Mouse (Mus musculus) neural tube, embryonic 10.5 days (tissue): ENCODE results near the gene Lefty1.
"Not testable (repeated sequence)": the region's sequence is repeated elsewhere in the genome, so short reads cannot be mapped to it uniquely, and the experiment has no call there.

ENCODE experiments used
- DNase-seq: peaks from one replicate; pipeline ENCODE4 v3.0.0-alpha.2; 2017; ENCODE audit warnings: low spot score; ENCODE audit errors: extremely low spot score

The Lefty1 gene

DNA sequence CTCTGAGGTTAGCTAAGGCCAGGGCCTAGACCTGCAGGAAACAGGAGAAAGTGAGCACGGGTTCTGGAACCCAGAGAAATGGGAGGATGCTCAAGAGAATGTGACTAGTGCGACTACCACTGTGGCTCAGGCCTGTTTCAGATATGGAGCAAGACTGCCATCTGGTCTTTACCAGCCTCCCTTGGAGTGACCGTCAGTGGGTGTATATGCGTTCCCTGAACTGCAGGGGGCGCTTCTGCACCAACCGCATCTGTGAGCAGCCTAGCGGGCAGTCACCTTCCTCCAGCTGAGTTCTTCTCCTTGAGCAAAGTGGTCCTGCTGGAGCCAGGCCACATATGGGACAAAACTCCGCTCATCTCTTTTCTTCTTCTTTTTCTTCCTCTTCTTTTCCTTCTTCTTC lies 15.1 kb upstream of the Lefty1 start:
- no peak for DNase-seq

DNA sequence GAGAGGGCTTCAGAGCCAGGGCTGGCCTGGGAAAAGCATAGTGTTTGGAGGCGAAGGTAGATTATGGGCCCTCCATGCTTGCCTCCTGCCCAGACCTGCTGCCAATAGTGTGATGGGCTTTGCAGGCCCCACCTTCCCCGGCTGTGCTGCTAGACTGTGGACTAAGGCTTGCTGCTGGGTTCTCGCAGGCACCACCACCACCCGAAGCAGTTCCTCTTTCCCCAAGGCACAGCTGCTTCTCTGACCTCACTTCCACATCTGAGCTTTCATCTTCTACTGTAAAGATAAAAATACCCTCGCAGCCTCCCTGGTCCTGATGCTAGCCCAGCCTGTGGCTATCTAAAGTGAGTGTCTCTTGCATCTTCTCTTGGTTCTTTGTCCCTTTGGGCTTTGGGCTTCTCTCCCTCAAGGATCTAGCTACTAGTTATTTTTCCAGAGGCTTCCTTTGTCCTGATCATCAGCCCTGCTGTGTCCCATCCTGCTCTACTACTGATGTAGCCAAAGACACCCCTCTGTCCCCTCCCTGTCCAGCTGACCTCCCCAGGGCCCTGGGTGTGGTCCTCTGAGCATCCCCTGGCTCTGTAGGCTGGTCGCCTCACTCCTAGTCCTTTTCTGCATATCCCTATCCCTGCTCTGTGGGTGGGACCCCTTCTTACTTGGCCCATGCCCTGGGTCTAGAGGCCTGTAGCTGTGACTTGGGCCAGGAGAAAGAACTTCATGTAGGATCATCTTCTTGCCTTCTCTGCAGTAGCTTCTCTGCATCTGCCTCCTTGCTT lies 12.4 kb upstream of the Lefty1 start:
- no peak for DNase-seq

- DNase-seq = no peak
Measured at GRCm38 (mm10) chr1:180924737-180925136, 10.1 kb upstream of the Lefty1 start.

DNA sequence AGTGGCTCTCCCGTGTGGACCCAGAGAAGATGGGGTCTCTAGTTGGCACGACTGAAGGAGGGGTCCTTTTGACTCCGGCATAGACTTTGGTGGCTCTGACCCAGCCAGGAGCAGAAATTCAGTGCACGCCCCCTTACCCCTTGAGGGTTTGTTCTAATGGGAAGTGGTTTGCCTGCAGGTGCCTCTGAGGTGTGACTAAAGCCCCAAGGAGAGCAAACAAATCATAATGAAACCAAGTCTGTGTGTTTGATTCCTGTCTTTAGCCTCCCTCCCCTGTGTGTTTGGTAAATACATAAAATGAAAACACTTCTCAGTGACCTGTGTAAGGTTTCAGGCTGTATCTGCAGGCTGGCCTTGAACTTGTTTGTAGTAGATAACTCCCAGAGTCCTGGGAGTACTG lies 8.5 kb upstream of the Lefty1 start:
- DNase-seq = no peak

DNA sequence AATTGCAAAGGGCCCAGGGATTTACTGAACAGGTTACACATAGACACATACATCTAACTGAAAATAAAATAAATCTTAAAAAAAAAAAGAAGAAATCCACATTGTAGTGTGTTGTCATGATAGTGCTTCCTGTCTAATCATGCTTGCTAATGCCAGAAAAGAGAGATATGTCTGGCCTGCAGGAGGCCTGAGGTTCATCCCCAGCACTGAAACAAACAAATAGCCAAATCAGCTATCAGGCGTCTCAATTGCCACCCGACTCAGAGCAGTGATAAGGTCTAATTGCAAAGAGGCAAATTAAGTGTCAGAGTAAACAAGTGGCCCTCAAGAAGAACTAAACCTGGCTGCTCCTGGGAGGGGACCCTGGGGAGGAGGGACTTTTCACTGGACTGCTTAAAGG lies 5.2 kb upstream of the Lefty1 start:
- DNase-seq = no peak

DNA sequence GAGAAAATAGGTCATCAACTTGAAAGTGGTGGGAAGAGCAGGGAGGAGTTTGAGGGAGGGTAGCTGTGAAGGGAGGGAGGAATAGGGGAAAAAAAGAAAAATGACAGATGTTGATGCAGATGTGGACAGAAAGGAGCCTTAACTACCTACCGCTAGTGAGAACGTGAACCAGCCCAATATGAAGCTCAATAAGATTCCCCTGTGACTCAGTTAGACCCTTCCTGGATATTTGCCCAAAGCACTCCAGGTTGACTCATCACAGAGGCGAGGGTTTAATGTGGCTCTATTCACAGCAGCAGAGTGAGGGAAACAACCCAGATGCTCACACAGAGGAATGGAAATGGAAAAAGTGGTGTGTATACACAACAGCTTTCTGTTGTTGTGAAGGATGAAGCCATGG lies 3.7 kb upstream of the Lefty1 start:
- no peak for DNase-seq

- no peak for DNase-seq
Measured at GRCm38 (mm10) chr1:180933659-180934058, 1.2 kb upstream of the Lefty1 start.

- peak; percentile 46 for DNase-seq
Measured at GRCm38 (mm10) chr1:180936610-180937398, 2.0 kb downstream of the Lefty1 start.

- DNase-seq = not testable (repeated sequence)
Measured at GRCm38 (mm10) chr1:180937631-180938030, 2.8 kb downstream of the Lefty1 start.

- not testable (repeated sequence) for DNase-seq
Measured at GRCm38 (mm10) chr1:180938781-180939180, 4.0 kb downstream of the Lefty1 start.

DNA sequence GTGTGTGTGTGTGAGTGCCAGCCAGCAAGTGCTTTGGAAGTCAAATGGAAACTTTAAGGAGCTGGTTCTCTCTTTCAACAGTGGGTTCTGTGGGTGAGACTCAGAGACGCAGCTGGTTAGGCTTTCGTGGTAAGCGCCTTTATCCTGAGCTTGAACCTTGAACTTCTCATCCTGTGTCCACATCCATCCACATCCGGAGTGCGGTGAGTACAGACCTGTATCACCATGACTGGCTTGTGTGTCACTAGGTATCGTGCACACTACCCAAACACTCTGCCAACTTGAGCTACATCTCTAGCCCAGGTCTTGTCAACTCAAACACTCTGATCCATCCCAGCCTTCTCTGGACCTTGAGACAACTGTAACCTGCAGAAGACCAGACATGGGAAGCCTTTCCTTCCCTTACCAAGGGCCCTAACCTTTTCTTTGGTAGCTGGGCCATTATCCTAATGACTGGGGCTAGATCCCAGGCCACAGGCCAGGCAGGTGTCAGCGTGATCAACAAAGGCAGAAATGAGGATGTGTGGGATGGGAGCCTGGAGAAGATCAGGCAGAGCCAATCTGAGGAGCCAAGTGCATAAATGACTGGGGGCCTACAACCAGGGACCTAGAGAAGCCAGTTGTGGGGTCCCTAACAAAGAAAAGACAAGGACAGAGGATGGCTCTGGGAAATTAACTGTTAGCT lies 6.1 kb downstream of the Lefty1 start:
- DNase-seq = no peak

DNA sequence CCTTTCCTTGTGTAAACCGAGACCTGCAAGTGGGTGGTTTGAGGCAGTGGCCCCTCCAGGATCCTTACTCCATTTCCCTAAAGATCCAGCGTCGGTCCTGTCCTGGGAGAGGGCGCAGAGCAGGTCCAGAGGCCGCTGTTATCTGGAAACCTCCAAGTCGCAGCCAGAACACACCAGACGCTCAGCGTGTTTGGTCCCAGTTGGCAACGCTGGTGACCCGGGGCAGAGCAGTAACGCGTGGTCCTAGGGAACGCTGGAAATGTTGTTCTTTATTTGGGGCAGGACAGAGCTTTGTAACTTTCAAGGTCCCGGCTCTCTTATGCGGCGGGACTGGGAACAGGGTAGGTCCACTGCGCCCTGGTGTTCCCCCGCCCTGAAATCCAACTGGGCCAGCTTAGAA lies 6.9 kb downstream of the Lefty1 start:
- DNase-seq = no peak

- DNase-seq = peak; percentile 84
Measured at GRCm38 (mm10) chr1:180942166-180943031, 7.6 kb downstream of the Lefty1 start, which contains the start of gene Tmem63a. Gene Tmem63a, plus strand, starts transcription at chr1:180942344.

GRCm38 (mm10) chr1:180943032-180943644 lies 8.3 kb downstream of the Lefty1 start:
- no peak for DNase-seq

- DNase-seq = no peak
Measured at GRCm38 (mm10) chr1:180943896-180944295, 9.1 kb downstream of the Lefty1 start.

GRCm38 (mm10) chr1:180944553-180944952 lies 9.7 kb downstream of the Lefty1 start:
- no peak for DNase-seq

GRCm38 (mm10) chr1:180945001-180945980 lies 10.5 kb downstream of the Lefty1 start:
- peak; percentile 45 for DNase-seq

GRCm38 (mm10) chr1:180946448-180946847 lies 11.6 kb downstream of the Lefty1 start:
- DNase-seq = no peak

DNA sequence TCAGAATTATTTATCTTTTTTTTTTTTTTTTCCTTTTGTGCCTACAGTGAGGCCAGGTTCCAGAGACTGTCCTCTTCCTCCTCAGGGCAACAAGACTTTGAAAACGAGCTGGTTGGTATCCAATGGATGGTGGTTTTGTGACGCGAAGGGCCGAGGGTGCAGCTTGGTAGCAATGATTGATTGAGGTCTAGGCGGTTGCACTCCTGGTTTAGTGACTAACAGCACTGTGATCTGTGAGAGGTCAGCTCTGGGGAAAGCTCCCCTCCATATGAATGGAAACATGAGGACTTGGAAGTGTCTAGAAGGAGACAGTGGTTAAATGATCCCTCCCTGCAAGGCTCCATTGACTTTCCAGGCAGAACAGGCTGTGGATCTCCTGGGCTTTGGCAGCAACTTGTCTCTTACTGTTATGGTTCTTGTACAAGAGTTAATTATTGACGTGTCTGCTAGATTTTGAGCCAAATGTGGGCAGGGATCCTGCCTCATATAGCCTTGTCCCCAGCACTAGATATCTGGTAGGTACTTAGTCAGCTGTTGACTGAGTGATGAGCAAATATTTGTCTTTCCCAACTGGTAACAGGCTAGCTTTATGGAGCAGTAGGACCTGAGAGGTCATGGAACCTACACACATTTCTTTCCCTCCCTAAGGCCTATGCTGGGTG lies 17.4 kb downstream of the Lefty1 start:
- DNase-seq = no peak
